13 mouse cellular contexts compared by ENCODE assay signal in genomic region chr12:16656906-16657875, GRCm38 (mm10). TPM values are rescaled to one million over a fixed set of nuclear protein-coding genes. Genes with fewer than 3 reads are reported as not detected.
DNase-seq lines count a peak whose midpoint lies in the region.
"Had no signal": no experiment of that assay in that cellular context is flagged by ENCODE, and none has a peak within 500 bp of the region (broad histone marks: within the 10 kb centered on the region; RNA-seq: fewer than 3 reads in every experiment).

No protein-coding gene starts in this region.

- peak; percentile 59 to 78 for DNase-seq in adrenal gland, adult (ENCODE audit: inconsistent age in 2 of 2, low spot score in 1 of 2)
- DNase-seq in adrenal gland, postnatal 25 days, result no peak
- peak; percentile 41 for DNase-seq in layer of hippocampus, adult 11-12 months (ENCODE audit: low spot score)
- no peak for DNase-seq in layer of hippocampus, adult 9-10 months (ENCODE audit: low spot score)
- DNase-seq in 416B (ENCODE audit: low read depth), result peak; percentile 60
- peak; percentile 58 to 62 for DNase-seq in layer of hippocampus, adult 8-10 months (ENCODE audit: low spot score in 2 of 2)
- no peak for DNase-seq in urinary bladder, adult 18-20 months (ENCODE audit: low spot score in 2 of 2)
- no peak for DNase-seq in cerebellum, postnatal 36 days
- DNase-seq: cerebellum, adult 11 months; kidney, adult 9 months; liver, embryonic 13.5 days; lung, postnatal 36 days; thymus, adult 18-20 months had no signal

RNA-seq across cellular contexts. Expression of gene Ntsr2, which starts 4.0 kb away (rescaled TPM):
- 0.43 and 0.57 TPM in 2 replicates for total RNA-seq in adrenal gland, postnatal 25 days (2021)
- total RNA-seq in layer of hippocampus, adult 8-10 months (2022), result 100 to 1,000 TPM; 161 to 213 (median 178) TPM

RNA-seq across cellular contexts. Expression of gene Lpin1, which starts 46.4 kb away (rescaled TPM):
- total RNA-seq in adrenal gland, postnatal 25 days (2021), result 53.1 and 72.2 TPM in 2 replicates
- 10 to 100 TPM; 28.8 to 33.0 (median 30.9) TPM for total RNA-seq in layer of hippocampus, adult 8-10 months (2022)

Comparison
In these comparisons a context has a peak if more than half of its experiments do, and no peak if none do; other contexts are left out.
1. DNase-seq: peak in adrenal gland, adult (2 of 2), layer of hippocampus, adult 11-12 months (single experiment), 416B (single experiment) and layer of hippocampus, adult 8-10 months (2 of 2); none in adrenal gland, postnatal 25 days (single experiment), layer of hippocampus, adult 9-10 months (single experiment), urinary bladder, adult 18-20 months (0 of 2) and cerebellum, postnatal 36 days (0 of 2).
2. RNA of gene Ntsr2, which starts 4.0 kb away (total RNA-seq): 161 to 213 TPM in layer of hippocampus, adult 8-10 months; 0.43 to 0.57 TPM in adrenal gland, postnatal 25 days; every median in the first group is over 100 times any median in the second.